Mouse (Mus musculus) adrenal gland, postnatal 25 days (tissue): Measurements from ENCODE around the gene Cacng2. TPM values are rescaled to one million over a fixed set of nuclear protein-coding genes. Genes with fewer than 3 reads are reported as not detected.

ENCODE experiments used
- DNase-seq: peaks from one replicate; pipeline ENCODE4 v3.0.0; 2021; ENCODE audit warnings: mixed read lengths
- long read RNA-seq: library from polyadenylated mRNA; stranded (forward); transcript quantifications from one replicate; pipeline ENCODE4 v2.0.0, GENCODE M21; 2021
- total RNA-seq: library from RNA; stranded (reverse); gene quantifications from 2 replicates; pipeline ENCODE4 v1.2.3, GENCODE M21; 2021

The Cacng2 gene
- total RNA-seq: 0.36 and 0.43 TPM in 2 replicates
- long read RNA-seq: 0 reads

GRCm38 (mm10) chr15:78119704-78120103 lies at the start of gene Cacng2:
Cacng2 (minus strand) TSS chr15:78120028.
- DNase-seq: peak; percentile 97

GRCm38 (mm10) chr15:78169566-78169965 lies 49.7 kb upstream of the Cacng2 start:
- DNase-seq: no peak

- DNase-seq: no peak
These were observed 45.5 kb upstream of the Cacng2 start for GRCm38 (mm10) chr15:78165292-78165691.

- DNase-seq: no peak
These were observed 44.6 kb upstream of the Cacng2 start for GRCm38 (mm10) chr15:78164466-78164865.

GRCm38 (mm10) chr15:78161946-78162345 lies 42.1 kb upstream of the Cacng2 start:
- DNase-seq: no peak

GRCm38 (mm10) chr15:78158335-78158734 lies 38.5 kb upstream of the Cacng2 start:
- DNase-seq: no peak

- no peak for DNase-seq
These were observed 38.0 kb upstream of the Cacng2 start for GRCm38 (mm10) chr15:78157824-78158223.

GRCm38 (mm10) chr15:78157330-78157729 lies 37.5 kb upstream of the Cacng2 start:
- no peak for DNase-seq

- DNase-seq: no peak
These were observed 35.6 kb upstream of the Cacng2 start for GRCm38 (mm10) chr15:78155421-78155820.

GRCm38 (mm10) chr15:78153045-78153775 lies 33.4 kb upstream of the Cacng2 start:
- no peak for DNase-seq

- no peak for DNase-seq
These were observed 28.7 kb upstream of the Cacng2 start for GRCm38 (mm10) chr15:78148565-78148964.

GRCm38 (mm10) chr15:78140226-78140625 lies 20.4 kb upstream of the Cacng2 start:
- no peak for DNase-seq

- DNase-seq: no peak
These were observed 14.8 kb upstream of the Cacng2 start for GRCm38 (mm10) chr15:78134606-78135005.

GRCm38 (mm10) chr15:78133389-78133788 lies 13.6 kb upstream of the Cacng2 start:
- no peak for DNase-seq

GRCm38 (mm10) chr15:78119248-78119647 lies 580 bp downstream of the Cacng2 start:
- no peak for DNase-seq

- no peak for DNase-seq
These were observed 1.4 kb downstream of the Cacng2 start for GRCm38 (mm10) chr15:78118275-78118995.

- DNase-seq: no peak
These were observed 2.1 kb downstream of the Cacng2 start for GRCm38 (mm10) chr15:78117731-78118130.

- no peak for DNase-seq
These were observed 2.9 kb downstream of the Cacng2 start for GRCm38 (mm10) chr15:78116936-78117335.

GRCm38 (mm10) chr15:78116244-78116643 lies 3.6 kb downstream of the Cacng2 start:
- DNase-seq: no peak

- no peak for DNase-seq
These were observed 20.3 kb downstream of the Cacng2 start for GRCm38 (mm10) chr15:78099516-78099915.

- no peak for DNase-seq
These were observed 23.8 kb downstream of the Cacng2 start for GRCm38 (mm10) chr15:78096004-78096403.

- no peak for DNase-seq
These were observed 26.2 kb downstream of the Cacng2 start for GRCm38 (mm10) chr15:78093597-78093996.

GRCm38 (mm10) chr15:78082841-78083572 lies 36.8 kb downstream of the Cacng2 start:
- no peak for DNase-seq
